Mouse (Mus musculus): ENCODE measurements at regions not wholly inside any gene's neighbourhood (a gene's known extent, or its start where the extent isn't known, plus 50 kb on each side); places are given as distances from the start of the nearest gene placed in this dataset.

GRCm38 (mm10) chr12:15741219-15741618 lies 75.5 kb downstream of the Trib2 start:
- DNase-seq (ENCODE audit: low spot score), result no peak

GRCm38 (mm10) chr12:15738989-15739388 lies 77.7 kb downstream of the Trib2 start:
- no peak for DNase-seq (ENCODE audit: low spot score)

- peak; percentile 57 for DNase-seq (ENCODE audit: low spot score)
Measured at GRCm38 (mm10) chr12:15731261-15731660, 85.5 kb downstream of the Trib2 start.

GRCm38 (mm10) chr12:15729696-15730095 lies 87.0 kb downstream of the Trib2 start:
- DNase-seq (ENCODE audit: low spot score), result no peak

- DNase-seq (ENCODE audit: low spot score), result peak; percentile 30
Measured at GRCm38 (mm10) chr12:15723529-15723928, 93.2 kb downstream of the Trib2 start.

GRCm38 (mm10) chr12:15722161-15722560 lies 94.6 kb downstream of the Trib2 start:
- no peak for DNase-seq (ENCODE audit: low spot score)

- DNase-seq (ENCODE audit: low spot score), result no peak
Measured at GRCm38 (mm10) chr12:15720171-15720570, 96.6 kb downstream of the Trib2 start.

GRCm38 (mm10) chr12:15718827-15719226 lies 97.9 kb downstream of the Trib2 start:
- DNase-seq (ENCODE audit: low spot score), result no peak

GRCm38 (mm10) chr12:15717989-15718388 lies 98.7 kb downstream of the Trib2 start:
- DNase-seq (ENCODE audit: low spot score), result no peak

GRCm38 (mm10) chr12:15717342-15717741 lies 99.4 kb downstream of the Trib2 start:
- DNase-seq (ENCODE audit: low spot score), result no peak

- no peak for DNase-seq (ENCODE audit: low spot score)
Measured at GRCm38 (mm10) chr12:15713623-15714022, 103.1 kb downstream of the Trib2 start.

GRCm38 (mm10) chr12:15707570-15708095 lies 109.1 kb downstream of the Trib2 start:
- no peak for DNase-seq (ENCODE audit: low spot score)

- DNase-seq (ENCODE audit: low spot score), result peak; percentile 40
Measured at GRCm38 (mm10) chr12:15704412-15704811, 112.3 kb downstream of the Trib2 start.

GRCm38 (mm10) chr12:15702137-15702536 lies 114.6 kb downstream of the Trib2 start:
- no peak for DNase-seq (ENCODE audit: low spot score)

GRCm38 (mm10) chr12:15698829-15699228 lies 117.9 kb downstream of the Trib2 start:
- peak; percentile 24 for DNase-seq (ENCODE audit: low spot score)

GRCm38 (mm10) chr12:15698042-15698771 lies 118.5 kb downstream of the Trib2 start:
- peak; percentile 21 for DNase-seq (ENCODE audit: low spot score)

GRCm38 (mm10) chr12:15688342-15688741 lies 128.4 kb downstream of the Trib2 start:
- no peak for DNase-seq (ENCODE audit: low spot score)

- no peak for DNase-seq (ENCODE audit: low spot score)
Measured at GRCm38 (mm10) chr12:15684311-15684710, 132.4 kb downstream of the Trib2 start.

- DNase-seq (ENCODE audit: low spot score), result no peak
Measured at GRCm38 (mm10) chr12:15681678-15682355, 134.9 kb downstream of the Trib2 start.

GRCm38 (mm10) chr12:15676127-15676526 lies 140.6 kb downstream of the Trib2 start:
- no peak for DNase-seq (ENCODE audit: low spot score)

- no peak for DNase-seq (ENCODE audit: low spot score)
Measured at GRCm38 (mm10) chr12:15659755-15660154, 157.0 kb downstream of the Trib2 start.

- DNase-seq (ENCODE audit: low spot score), result no peak
Measured at GRCm38 (mm10) chr12:15659332-15659731, 157.4 kb downstream of the Trib2 start.

- DNase-seq (ENCODE audit: low spot score), result no peak
Measured at GRCm38 (mm10) chr12:15657748-15658251, 158.9 kb downstream of the Trib2 start.

All from embryo, embryonic 10.5 days (tissue).